Mouse (Mus musculus): ENCODE data around the gene Add1.

GRCm38 (mm10) chr5:34525663-34526476 is 47.6 kb upstream of the Add1 start, which contains the start of gene Sh3bp2:
- no peak for TF ChIP-seq CTCF (IDR thresholded peaks at IDR 0.05; ENCODE audit: control insufficient read depth, insufficient read depth, insufficient replicate concordance, low read depth, low read length)
- TF ChIP-seq POLR2A (IDR thresholded peaks at IDR 0.05; ENCODE audit: control insufficient read depth, low read depth, low read length), result peak; percentile 77
